In genomic region chr10:81365672-81366476, GRCm38 (mm10) we compare ENCODE assay signal across 8 mouse cellular contexts. TPM values are rescaled to one million over a fixed set of nuclear protein-coding genes. Genes with fewer than 3 reads are reported as not detected.
DNase-seq lines count a peak whose midpoint lies in the region; ATAC-seq and TF ChIP-seq lines count a peak whose summit lies in the region.
"Had no signal": no experiment of that assay in that cellular context is flagged by ENCODE, and none has a peak within 500 bp of the region (broad histone marks: within the 10 kb centered on the region; RNA-seq: fewer than 3 reads in every experiment).

Gene 4930404N11Rik, minus strand, starts transcription at chr10:81365816.

- no peak within 1 kb of the TSS for H3K9ac ChIP-seq in lung, postnatal 0 days (replicated peaks; ENCODE audit: low read depth)

- peaks cover 32% of the 10 kb centered on the region for H3K36me3 ChIP-seq in lung, postnatal 0 days (ENCODE audit: insufficient read depth, low read length)

- TF ChIP-seq CTCF in lung, postnatal 0 days (IDR thresholded peaks at IDR 0.05) = no peak

- peaks cover 17% of the 10 kb centered on the region for H3K4me1 ChIP-seq in lung, postnatal 0 days (ENCODE audit: insufficient read depth, low read depth, low read length)

- DNase-seq in ES-CJ7 (ENCODE audit: low read depth, low spot score) (peak; percentile 81), R1 (ENCODE audit: low read depth, low spot score) (peak; percentile 83), MN1 (ENCODE audit: low spot score) (no peak)
- peak; percentile 52 for DNase-seq in lung, postnatal 0 days (ENCODE audit: low spot score)
- DNase-seq in thymus, postnatal 4 days = no peak
- no peak for DNase-seq in thymus, postnatal 10 days (ENCODE audit: low spot score in 2 of 2)

- peak; percentile 40 for ATAC-seq in granulocyte monocyte progenitor cell, adult 5-6 weeks (replicated peaks; ENCODE audit: poor library complexity, severe bottlenecking)
- peak; percentile 16; the same call in 1 of the 2 replicates for ATAC-seq in lung, postnatal 0 days

- H3K27ac ChIP-seq in lung, postnatal 0 days (ENCODE audit: low read length) = no peak within 1 kb of the TSS

- peak within 1 kb of the TSS; percentile 53 for H3K4me2 ChIP-seq in lung, postnatal 0 days (replicated peaks; ENCODE audit: low read depth, low read length)

- TF ChIP-seq EP300 in lung, postnatal 0 days (IDR thresholded peaks at IDR 0.05) = no peak

- no peaks in the 10 kb centered on the region for H3K9me3 ChIP-seq in lung, postnatal 0 days (ENCODE audit: low read length)

- 0 out of 2 replicates have a peak within 1 kb of the TSS, but pooled peaks have one; percentile 17 for H3K4me3 ChIP-seq in lung, postnatal 0 days (ENCODE audit: low read depth, low read length)

- 25% methylated on average over 12 of the region's 12 CpGs for WGBS in lung, postnatal 0 days

- H3K27me3 ChIP-seq in lung, postnatal 0 days (replicated peaks; ENCODE audit: insufficient read depth, low read length) = no peaks in the 10 kb centered on the region

RNA-seq across cellular contexts. Expression of gene 4930404N11Rik, which starts in this region (rescaled TPM):
- total RNA-seq in granulocyte monocyte progenitor cell, adult 5-6 weeks (2014; fragmentation: Nextera tagmentation) = not detected in 2 replicates
- total RNA-seq in granulocyte monocyte progenitor cell, adult 5-6 weeks (2017) = 0.10 and 0.26 TPM in 2 replicates
- 5.4 and 6.6 TPM in 2 replicates for polyA plus RNA-seq in lung, postnatal 0 days (2015; fragmentation: Nextera tagmentation; extraction: Ambion mirVana)
- total RNA-seq: liver, adult 2 months had no signal

Comparison
In these comparisons a context has a peak if more than half of its experiments do, and no peak if none do; other contexts are left out.
1. Peak in ATAC-seq in granulocyte monocyte progenitor cell, adult 5-6 weeks; RNA of the gene not detected or under 1 TPM.
2. DNase-seq: peak in ES-CJ7 (single experiment), R1 (single experiment) and lung, postnatal 0 days (single experiment); none in MN1 (single experiment), thymus, postnatal 4 days (single experiment) and thymus, postnatal 10 days (0 of 2).